Mouse (Mus musculus): Measurements from ENCODE around the gene Tpgs1. TPM values are rescaled to one million over a fixed set of nuclear protein-coding genes. Genes with fewer than 3 reads are reported as not detected.
A peak's percentile ranks its signal among the peaks of the same experiment; 100 is the strongest.

Tpgs1 gene
- total and polyA plus RNA-seq, 3 experiments = 23.5 to 48.0 TPM; not detected in 1

DNA sequence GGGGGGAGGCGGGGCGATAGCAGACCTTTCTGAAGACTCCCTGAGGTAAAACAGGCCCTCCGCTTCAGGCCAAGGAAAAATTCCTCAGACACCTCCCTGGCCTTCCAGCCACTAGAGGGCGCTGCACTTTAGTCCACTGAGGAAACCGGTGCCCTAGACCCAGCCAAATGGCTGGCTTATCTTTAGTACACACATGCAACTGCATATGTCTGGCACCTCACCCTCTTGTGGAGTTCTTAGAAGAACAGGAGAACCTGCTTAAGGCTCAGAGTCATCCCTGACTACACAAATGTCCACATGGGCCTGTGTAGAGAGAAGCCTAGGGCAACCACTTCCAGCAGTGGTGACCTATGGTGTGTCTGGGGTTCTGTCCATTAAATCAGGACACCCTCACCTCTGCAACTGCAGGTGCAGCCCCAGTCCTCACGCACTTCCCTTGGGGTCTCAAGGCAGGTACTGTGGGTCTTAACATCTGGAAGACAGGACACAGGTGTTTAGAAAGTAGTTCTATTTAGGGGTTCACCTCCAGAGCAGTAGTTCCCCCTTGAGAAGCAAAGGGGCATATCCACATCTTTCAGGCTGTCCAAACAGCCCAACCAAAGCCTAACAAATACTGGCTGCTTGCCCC lies 43.4 kb downstream of the Tpgs1 start (continued):
- TF ChIP-seq NRF1 (IDR thresholded peaks at IDR 0.05; ENCODE audit: insufficient read depth, low read depth, low read length, poor library complexity, severe bottlenecking) (0 out of 2 replicates have a peak, but pooled peaks have one; percentile 7), TAL1 (IDR thresholded peaks at IDR 0.05; ENCODE audit: low read length) (peak; percentile 97), CHD2 (IDR thresholded peaks at IDR 0.05; ENCODE audit: low read length) (0 out of 2 replicates have a peak, but pooled peaks have one; percentile 21), NELFE (IDR thresholded peaks at IDR 0.05; ENCODE audit: low read depth, low read length) (no peak), POLR2AphosphoS5 (IDR thresholded peaks at IDR 0.05; ENCODE audit: borderline replicate concordance, low read depth, low read length) (0 out of 2 replicates have a peak, but pooled peaks have one; percentile 20), MAX (IDR thresholded peaks at IDR 0.05; ENCODE audit: low read length) (no peak), POLR2A (IDR thresholded peaks at IDR 0.05; ENCODE audit: control insufficient read depth in 1 of 2, insufficient read depth in 1 of 2, low read depth in 1 of 2, low read length in 2 of 2, poor library complexity in 1 of 2) (peak in 1 of 2 experiments; percentile 42; a peak in 2 of 4 replicates), MEF2A (IDR thresholded peaks at IDR 0.05; ENCODE audit: extremely low read depth, insufficient replicate concordance, low read depth, low read length, poor library complexity, severe bottlenecking) (no peak), TBP (IDR thresholded peaks at IDR 0.05; ENCODE audit: low read depth, low read length) (no peak), RAD21 (IDR thresholded peaks at IDR 0.05; ENCODE audit: low read depth, low read length) (peak; percentile 18), ZKSCAN1 (IDR thresholded peaks at IDR 0.05; ENCODE audit: low read depth, low read length) (no peak), TCF12 (IDR thresholded peaks at IDR 0.05; ENCODE audit: low read depth, low read length) (peak; percentile 86), MAFK (IDR thresholded peaks at IDR 0.05; ENCODE audit: borderline replicate concordance, low read depth, low read length) (no peak), MYB (IDR thresholded peaks at IDR 0.05; ENCODE audit: low read depth, low read length) (no peak), ZC3H11A (IDR thresholded peaks at IDR 0.05; ENCODE audit: low read depth, low read length) (no peak), CHD1 (IDR thresholded peaks at IDR 0.05; ENCODE audit: low read depth, low read length) (no peak), ETS1 (IDR thresholded peaks at IDR 0.05; ENCODE audit: low read depth, low read length) (peak; percentile 52; the same call in 1 of the 2 replicates), GATA1 (IDR thresholded peaks at IDR 0.05; ENCODE audit: low read depth, low read length) (peak; percentile 82), BHLHE40 (IDR thresholded peaks at IDR 0.05; ENCODE audit: borderline replicate concordance, low read depth, low read length) (peak; percentile 52; the same call in 1 of the 2 replicates), KAT2A (conservative IDR thresholded peaks at IDR 0.05; ENCODE audit: low read depth, low read length) (no peak), EP300 (IDR thresholded peaks at IDR 0.05; ENCODE audit: low read depth in 1 of 2, low read length in 2 of 2) (peak in 1 of 2 experiments; percentile 70; a peak in 2 of 4 replicates), E2F4 (IDR thresholded peaks at IDR 0.05; ENCODE audit: borderline replicate concordance, low read depth, low read length) (no peak)

DNA sequence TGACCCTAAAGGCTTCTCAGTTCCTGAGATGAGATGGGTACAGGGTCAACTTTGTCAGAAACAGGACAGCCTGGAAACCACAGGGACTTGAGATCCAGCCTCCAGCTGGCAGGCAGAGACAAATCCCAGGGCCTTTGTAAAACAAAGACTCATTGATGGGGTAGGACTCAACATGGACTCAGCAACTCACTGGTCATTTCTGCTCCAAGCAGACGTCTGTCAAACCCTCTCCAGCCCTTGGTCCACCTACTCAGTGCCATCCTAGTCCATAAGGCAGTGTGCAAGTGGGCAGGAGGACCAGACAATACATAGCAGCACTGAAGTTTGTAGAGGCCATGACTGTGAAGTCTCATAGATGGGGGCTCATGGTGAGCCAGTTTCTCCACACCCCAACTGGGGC lies 44.0 kb downstream of the Tpgs1 start:
- TF ChIP-seq MAFK (IDR thresholded peaks at IDR 0.05; ENCODE audit: borderline replicate concordance, low read depth, low read length) = no peak
- TF ChIP-seq HCFC1 (IDR thresholded peaks at IDR 0.05; ENCODE audit: low read depth, low read length) = no peak
- TF ChIP-seq POLR2A (IDR thresholded peaks at IDR 0.05; ENCODE audit: control insufficient read depth in 1 of 2, insufficient read depth in 1 of 2, low read depth in 1 of 2, low read length in 2 of 2, poor library complexity in 1 of 2) = no peak
- peak; percentile 37; the same call in 1 of the 2 replicates for TF ChIP-seq NELFE (IDR thresholded peaks at IDR 0.05; ENCODE audit: low read depth, low read length)
- no peak for TF ChIP-seq ELF1 (IDR thresholded peaks at IDR 0.05; ENCODE audit: low read depth, low read length)
- TF ChIP-seq MYC (IDR thresholded peaks at IDR 0.05; ENCODE audit: low read depth, low read length) = no peak
- no peak for TF ChIP-seq MAZ (IDR thresholded peaks at IDR 0.05; ENCODE audit: low read depth, low read length)
- Histone ChIP-seq H3K36me3 (ENCODE audit: control insufficient read depth in 1 of 2, insufficient read depth in 2 of 2, low read length in 2 of 2) (peaks cover 0 to 6% of the 10 kb centered on the region in 2 experiments; a peak in 2 of 4 replicates), H3K4me3 (ENCODE audit: control insufficient read depth in 1 of 2, insufficient read depth in 1 of 2, low read depth in 2 of 2, low read length in 2 of 2) (no peak overlapping the region), H3K27ac (ENCODE audit: control insufficient read depth, low read depth, low read length) (no peak overlapping the region), H3K9me3 (replicated peaks; ENCODE audit: insufficient read depth, low read length) (no peaks in the 10 kb centered on the region), H3K4me1 (ENCODE audit: control insufficient read depth in 1 of 2, insufficient read depth in 2 of 2, low read length in 2 of 2) (peaks cover 0 to 9% of the 10 kb centered on the region in 2 experiments; a peak in 2 of 4 replicates), H3K9ac (ENCODE audit: control insufficient read depth, low read depth, low read length, poor library complexity, severe bottlenecking) (no peak overlapping the region), H3K79me2 (ENCODE audit: control insufficient read depth, insufficient read depth, low read length, poor library complexity) (peaks cover 4% of the 10 kb centered on the region), H3K27me3 (ENCODE audit: control insufficient read depth in 1 of 2, insufficient read depth in 2 of 2, low read length in 2 of 2) (no peaks in the 10 kb centered on the region)
- DNase-seq (ENCODE audit: low read depth, low spot score) = peak; percentile 51
